Mouse (Mus musculus) Muller cell, postnatal 12 days (primary cell): ENCODE results near the gene Olfr430.
"Not testable (repeated sequence)": the region's sequence is repeated elsewhere in the genome, so short reads cannot be mapped to it uniquely, and the experiment has no call there.

ENCODE experiments used
- DNase-seq: peaks from one replicate; pipeline ENCODE4 v3.0.0-alpha.2; 2015; ENCODE audit errors: inconsistent ontology term

Gene Olfr430

DNA sequence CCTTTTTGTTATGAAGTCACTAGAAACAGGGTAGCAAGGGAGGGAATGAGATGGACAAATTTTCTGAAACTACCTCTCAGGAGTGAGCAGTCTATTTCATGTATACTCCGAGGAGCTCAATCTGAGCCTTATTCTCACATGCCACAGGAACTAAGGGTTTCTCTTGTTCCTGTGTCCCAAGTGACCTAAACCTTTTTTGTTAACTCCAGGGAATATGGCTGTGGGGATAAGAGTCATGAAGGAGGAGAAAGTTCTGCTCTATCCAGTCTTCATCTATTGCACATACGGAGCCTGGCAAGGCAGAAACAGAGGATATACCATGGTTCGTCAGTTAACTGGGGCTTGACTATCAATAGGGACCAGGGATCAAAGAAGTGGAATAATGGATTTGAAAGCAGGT is at the start of gene Olfr430:
Olfr430 (plus strand) TSS at position 301 of the 400 bp plus-strand sequence.
- no peak for DNase-seq

DNA sequence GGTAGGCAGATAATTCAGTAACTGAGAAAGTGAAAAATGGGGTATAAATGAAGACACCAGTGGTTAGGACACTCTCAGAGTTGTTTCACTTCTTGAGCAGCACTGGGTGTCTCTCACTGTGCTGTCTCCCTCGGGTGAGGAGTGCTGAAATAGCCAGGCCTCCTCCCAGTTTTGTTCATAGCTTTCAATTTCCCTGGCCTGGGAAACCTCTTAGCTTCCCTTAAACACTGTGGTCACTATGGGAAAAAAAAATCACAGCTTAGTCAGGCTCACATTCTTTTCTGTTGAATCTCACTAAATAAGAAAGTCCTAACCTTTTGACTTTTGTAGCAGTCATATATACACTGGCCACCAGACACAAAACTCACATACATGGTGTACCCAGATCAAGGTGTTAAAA is 34.7 kb upstream of the Olfr430 start, which contains the start of gene Ifi205:
Ifi205 (minus strand) TSS at position 113 of the 400 bp plus-strand sequence.
- DNase-seq = no peak

DNA sequence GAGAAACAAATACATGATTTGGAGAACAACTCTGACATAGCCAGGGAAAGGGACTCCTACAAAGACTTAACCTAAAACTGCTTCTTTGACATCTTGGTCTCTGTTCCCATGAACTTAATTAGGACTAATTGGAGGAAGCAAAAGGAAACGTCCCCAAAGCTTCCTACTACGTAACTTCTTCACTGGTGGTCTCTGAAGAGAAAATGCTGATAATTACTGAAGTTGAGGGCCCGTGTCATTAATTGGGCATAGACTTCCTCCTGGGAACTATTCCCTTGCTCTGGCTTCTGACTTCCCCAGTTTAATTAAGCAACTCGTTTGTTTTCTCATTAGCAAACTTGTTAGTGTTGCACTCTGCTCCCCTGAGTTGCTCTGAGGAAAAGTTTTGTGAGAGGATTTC is 30.6 kb upstream of the Olfr430 start:
- DNase-seq = peak; percentile 22

DNA sequence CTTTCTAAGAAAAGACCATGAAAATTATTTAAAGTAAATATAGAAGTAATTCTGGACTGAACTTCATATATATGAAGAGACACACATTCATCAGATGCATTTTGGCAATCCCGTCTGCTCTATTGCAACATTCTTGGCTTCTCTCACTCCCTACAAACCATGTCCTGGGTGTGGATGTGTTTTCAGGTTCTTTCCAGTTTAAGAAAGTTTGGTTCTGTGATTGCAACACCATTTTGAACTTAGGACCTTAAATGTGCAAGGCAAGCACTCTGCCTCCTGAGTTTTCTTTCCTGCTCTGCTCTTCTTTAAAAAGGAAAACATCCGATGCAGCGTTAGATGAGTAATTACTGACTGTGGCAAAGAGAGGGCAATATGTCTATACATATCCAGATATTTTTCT is 27.9 kb upstream of the Olfr430 start:
- DNase-seq = no peak

DNA sequence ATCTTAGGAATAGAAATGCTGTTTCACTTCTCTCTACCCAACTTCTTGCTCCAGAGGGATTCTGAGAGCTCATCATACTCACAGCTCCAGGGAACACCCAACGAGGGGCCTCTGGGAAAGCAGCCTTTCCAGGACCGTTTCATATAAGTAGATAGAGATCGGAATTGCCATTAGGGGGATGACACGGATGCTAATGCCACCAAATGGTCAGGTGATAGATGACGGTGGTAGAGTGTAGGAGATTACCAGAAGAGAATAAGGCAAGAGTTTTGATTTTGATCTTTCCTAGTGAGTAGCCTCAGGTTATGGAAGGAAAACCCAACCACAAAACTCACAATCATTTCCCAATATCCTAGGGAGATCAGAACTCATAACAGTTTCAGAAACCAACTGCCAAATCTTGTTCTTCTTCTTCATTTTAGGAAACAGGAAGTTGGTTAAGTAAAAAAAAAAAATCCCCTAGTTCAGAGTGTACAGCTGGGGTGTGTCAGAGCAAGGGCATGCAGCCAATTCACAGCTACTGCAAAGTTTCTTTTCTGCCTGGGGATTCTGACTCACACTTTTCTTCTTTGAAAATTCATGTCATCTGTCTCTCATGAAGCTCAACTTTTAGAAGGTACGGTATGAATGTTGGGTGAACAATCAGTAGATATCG is 25.8 kb upstream of the Olfr430 start, which contains the start of gene Olfr433:
Olfr433 (plus strand) TSS at position 183 of the 655 bp plus-strand sequence.
- DNase-seq = peak; percentile 67

DNA sequence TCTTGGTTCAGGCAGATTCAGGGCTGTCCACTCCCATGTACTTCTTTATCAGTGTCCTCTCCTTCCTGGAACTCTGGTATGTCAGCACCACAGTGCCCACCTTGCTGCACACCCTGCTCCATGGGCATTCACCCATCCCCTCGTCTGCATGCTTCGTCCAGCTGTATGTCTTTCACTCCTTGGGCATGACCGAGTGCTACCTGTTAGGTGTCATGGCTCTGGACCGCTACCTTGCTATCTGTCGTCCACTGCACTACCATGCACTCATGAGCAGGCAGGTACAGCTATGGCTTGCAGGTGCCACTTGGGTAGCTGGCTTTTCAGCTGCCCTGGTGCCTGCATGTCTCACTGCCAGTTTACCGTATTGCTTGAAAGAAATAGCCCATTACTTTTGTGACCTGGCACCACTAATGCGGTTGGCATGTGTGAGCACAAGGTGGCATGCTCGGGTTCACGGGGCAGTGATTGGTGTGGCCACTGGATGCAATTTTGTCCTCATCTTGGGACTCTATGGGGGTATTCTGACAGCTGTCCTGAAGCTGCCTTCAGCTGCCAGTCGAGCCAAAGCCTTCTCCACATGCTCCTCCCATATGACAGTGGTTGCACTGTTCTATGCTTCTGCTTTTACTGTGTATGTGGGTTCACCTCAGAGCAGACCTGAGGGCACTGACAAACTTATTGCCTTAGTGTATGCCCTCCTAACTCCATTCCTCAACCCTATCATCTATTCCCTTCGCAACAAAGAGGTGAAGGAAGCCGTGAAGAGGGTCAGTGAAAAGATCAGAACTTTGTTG is 24.1 kb upstream of the Olfr430 start:
- not testable (repeated sequence) for DNase-seq

DNA sequence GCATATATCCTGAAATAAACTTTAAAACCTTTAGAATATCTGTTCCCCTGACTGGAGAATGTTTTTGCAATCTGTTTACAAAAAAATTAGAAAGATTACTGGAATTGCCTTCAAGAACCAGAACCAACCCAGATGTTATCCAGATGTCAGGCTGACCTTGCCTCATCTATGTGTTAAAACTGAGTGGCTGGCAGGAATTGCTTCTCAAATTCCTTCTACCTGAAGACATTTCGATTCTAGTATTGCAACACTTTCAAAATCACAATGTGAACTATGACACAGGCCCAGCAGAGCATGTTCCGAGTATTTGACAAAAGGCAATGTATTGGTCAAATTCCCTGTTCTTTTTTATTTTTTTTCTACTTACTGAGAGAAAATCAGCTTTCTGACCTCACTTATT is 22.0 kb upstream of the Olfr430 start:
- no peak for DNase-seq

DNA sequence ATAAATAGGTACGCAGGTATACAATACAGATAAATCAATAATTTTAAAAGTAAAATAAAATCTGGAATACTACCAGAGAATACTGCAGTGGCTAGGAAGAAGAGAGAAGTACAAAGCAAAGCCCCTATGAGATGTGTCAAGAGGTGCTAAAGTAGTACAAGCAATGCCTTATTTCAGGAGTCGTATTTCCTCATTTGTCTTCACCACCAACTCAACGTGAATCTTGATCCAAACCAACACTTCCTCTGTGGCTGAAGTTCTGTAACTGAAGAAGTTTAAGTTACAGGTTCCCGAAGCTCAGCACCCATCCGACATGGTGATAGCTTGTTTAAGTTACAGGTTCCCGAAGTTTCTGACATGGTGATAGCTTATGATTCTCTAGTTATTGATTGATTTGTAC is 18.2 kb upstream of the Olfr430 start:
- not testable (repeated sequence) for DNase-seq

DNA sequence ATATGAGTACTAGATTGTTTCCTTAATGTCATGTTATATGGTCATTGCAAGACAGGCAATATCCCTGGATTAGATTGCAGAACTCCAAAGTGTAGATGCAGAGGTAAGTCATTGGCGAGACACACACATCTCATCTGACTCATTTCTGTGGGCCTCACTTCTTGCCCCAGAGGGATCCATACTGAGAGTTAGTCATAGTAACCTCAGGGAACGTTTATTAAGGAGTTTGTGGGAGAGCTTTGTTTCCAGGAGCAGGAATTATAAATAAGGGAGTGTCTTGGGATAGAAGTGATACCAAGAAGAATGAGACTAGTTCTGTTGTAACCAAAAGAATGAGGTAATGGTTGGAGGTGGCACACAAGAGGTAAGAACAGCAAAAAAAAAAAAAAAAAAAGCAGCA is 17.5 kb upstream of the Olfr430 start, which contains the start of gene Olfr432:
Olfr432 (plus strand) TSS at position 313 of the 400 bp plus-strand sequence.
- no peak for DNase-seq

DNA sequence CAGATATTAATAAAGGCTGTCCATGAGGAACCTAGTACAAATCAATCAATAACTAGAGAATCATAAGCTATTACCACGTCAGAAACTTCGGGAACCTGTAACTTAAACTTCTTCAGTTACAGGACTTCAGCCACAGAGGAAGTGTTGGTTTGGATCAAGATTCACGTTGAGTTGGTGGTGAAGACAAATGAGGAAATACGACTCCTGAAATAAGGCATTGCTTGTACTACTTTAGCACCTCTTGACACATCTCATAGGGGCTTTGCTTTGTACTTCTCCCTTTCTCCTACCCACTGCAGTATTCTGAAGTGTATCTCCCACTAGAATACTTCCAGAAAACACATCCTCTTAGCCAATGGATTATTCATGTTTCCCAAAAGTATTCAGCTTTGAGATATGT is 17.0 kb upstream of the Olfr430 start:
- DNase-seq = not testable (repeated sequence)

DNA sequence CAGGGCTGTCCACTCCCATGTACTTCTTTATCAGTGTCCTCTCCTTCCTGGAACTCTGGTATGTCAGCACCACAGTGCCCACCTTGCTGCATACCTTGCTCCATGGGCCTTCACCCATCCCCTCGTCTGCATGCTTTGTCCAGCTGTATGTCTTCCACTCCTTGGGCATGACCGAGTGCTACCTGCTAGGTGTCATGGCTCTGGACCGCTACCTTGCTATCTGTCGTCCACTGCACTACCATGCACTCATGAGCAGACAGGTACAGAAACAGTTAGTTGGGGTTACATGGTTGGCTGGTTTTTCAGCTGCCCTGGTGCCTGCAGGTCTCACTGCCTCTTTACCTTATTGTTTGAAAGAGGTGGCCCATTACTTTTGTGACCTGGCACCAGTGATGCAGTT is 15.9 kb upstream of the Olfr430 start:
- no peak for DNase-seq

DNA sequence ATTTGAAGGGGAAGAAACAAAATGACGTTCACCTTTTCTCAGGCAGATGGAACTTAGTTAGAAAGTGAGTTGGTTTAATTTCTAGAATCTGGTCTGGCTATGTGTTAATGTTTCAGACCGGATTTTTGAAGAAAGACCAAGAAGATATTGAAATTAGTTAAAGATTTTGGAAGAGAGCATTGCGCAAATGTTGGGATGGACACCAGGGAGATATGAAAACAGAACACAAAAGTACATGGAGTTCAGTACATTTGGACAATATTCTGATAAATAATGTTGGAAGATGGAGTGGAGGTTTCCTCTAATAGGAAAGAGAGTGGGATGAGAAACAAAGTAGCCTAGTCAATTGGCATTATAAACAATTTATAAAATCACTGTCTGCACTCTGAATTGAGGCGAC is 14.9 kb upstream of the Olfr430 start:
- DNase-seq = no peak

DNA sequence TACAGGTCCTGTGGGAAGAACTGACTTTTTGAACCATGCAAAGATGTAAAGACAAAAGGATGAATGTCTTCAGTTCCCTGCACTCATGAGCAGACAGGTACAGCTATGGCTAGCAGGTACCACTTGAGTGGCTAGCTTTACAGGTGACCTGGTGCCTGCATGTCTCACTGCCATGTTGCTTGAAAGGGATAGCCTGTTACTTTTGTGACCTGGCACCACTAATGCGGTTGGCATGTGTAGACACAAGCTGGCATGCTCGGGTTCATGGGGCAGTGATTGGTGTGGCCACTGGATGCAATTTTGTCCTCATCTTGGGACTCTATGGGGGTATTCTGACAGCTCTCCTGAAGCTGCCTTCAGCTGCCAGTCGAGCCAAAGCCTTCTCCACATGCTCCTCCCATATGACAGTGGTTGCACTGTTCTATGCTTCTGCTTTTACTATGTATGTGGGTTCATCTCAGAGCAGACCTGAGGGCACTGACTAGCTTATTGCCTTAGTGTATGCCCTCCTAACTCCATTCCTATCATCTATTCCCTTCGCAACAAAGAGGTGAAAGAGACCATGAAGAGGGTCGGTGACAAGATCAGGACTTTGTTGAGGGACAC is 14.4 kb upstream of the Olfr430 start:
- no peak for DNase-seq

DNA sequence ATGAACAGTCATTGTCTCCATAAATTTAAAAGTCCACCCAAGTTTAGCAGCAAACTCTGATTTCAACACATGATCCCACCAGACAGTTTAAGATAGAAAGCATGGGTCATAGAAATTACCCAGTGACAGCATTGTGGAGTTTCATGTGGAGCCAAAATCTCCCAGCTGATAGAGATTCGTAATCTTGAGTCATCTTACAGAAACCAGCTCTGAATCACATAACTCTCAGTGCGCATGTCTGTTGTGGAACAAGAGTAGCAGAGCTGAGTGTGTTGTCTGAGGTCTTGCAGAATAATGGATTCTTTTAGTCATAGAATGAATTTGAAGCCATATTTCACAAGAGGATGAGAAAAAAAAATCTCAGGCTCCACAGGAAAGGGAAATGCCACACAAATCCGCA is 13.4 kb upstream of the Olfr430 start:
- DNase-seq = peak; percentile 51

DNA sequence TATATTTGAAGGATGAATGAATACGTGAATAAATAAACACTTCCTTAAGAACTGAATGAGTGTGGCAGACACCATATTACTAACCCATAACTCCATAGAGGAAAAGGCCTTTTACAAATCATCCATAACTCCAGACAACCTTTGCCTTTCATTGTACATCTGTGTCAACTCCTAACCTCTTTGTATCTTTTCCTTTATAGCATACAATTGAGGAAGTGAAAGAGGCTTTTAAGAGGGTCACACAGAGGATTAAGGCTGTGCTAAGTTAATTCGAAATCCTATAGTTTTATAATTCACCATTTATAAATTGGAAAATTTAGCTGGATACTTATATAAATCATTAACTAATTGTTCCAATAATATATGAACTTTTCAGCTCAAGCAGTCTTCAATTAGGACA is 11.2 kb upstream of the Olfr430 start:
- no peak for DNase-seq

DNA sequence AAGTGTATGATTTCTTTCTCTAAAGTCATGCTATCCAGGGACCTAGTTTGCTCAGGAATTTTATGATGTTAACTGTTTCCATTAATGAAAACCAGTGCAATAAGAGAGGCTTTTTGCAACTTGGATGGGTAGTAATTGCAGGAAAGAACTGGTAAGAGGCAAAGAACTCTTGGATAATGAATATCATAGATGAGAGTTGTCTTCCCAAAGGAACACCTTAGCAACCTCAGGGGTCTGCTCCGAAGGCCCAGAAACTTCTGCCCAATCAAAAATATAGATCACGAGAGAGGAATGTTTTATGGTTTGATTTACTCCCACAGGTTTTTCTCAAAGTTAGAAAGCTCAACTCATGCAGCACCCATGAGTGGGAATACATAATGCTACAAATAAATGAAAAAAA is 17.6 kb downstream of the Olfr430 start, which contains the start of gene Olfr429:
Olfr429 (plus strand) TSS at position 301 of the 400 bp plus-strand sequence.
- no peak for DNase-seq

DNA sequence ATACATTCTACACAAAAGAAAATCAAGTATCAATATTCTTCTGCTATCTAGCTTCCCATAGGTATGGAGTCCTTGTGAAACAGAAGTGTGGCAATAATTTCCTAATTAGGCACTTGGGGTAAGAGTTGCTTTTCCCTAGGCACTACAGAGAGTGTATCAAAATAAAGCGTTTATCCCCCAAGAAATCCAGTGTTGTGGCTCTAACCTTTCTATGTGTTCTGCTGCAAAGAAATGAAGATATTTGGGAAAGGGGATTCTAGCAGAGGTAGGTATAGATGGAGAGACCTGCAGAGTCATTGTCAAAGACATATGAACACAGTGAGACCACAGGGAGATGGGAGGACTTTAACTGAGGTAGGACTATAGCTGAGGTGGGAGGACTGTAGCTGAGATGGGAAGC is 30.2 kb downstream of the Olfr430 start, which contains the start of gene Olfr427:
Olfr427 (plus strand) TSS at position 301 of the 400 bp plus-strand sequence.
- DNase-seq = no peak

DNA sequence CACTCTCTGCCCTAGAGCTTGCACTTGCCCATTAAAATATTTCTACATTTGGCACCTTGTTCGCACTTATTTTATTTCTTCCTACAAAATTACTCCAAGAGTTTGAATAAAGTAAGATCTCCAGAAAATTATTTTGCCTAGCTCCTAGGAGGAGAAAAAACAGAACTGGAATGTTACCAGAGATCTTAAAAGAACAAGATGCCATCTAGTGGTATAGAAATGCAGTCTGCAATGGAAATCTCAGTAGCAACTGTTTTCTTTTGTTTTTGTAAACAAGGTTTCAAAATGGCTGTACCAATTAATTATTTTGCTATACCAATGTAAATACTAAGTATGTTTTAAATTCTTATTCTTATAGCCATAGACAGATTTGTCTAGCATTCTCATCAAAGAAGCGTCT is 37.3 kb downstream of the Olfr430 start:
- DNase-seq = peak; percentile 22

DNA sequence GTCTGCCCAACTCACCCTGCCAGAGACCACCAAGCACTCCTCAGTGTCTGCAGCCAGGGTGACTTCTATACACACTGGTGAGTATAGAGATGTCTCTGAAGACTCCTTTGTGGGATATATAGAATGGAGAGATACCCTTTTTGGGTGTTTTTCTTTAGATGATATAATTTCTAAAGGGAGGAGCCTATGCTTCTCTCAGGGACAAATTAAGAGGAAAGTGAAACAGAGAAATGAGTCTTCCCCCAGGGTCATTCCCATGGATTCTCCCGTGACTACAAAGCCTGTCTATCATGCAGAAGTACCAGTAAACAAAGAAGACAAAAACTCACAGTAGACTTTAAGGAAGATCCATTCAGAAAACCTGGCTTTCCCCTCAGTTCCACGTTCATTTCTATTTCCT is 54.7 kb downstream of the Olfr430 start, which contains the start of gene Olfr231:
Olfr231 (minus strand) TSS at position 101 of the 400 bp plus-strand sequence.
- no peak for DNase-seq
